Mouse (Mus musculus): Measurements from ENCODE around the gene Mtap. TPM values are rescaled to one million over a fixed set of nuclear protein-coding genes. Genes with fewer than 3 reads are reported as not detected.
A peak's percentile ranks its signal among the peaks of the same experiment; 100 is the strongest.

The Mtap gene
- 16.6 and 18.5 TPM in 2 replicates for polyA plus RNA-seq (2015; fragmentation: Nextera tagmentation; extraction: Ambion mirVana)

DNA sequence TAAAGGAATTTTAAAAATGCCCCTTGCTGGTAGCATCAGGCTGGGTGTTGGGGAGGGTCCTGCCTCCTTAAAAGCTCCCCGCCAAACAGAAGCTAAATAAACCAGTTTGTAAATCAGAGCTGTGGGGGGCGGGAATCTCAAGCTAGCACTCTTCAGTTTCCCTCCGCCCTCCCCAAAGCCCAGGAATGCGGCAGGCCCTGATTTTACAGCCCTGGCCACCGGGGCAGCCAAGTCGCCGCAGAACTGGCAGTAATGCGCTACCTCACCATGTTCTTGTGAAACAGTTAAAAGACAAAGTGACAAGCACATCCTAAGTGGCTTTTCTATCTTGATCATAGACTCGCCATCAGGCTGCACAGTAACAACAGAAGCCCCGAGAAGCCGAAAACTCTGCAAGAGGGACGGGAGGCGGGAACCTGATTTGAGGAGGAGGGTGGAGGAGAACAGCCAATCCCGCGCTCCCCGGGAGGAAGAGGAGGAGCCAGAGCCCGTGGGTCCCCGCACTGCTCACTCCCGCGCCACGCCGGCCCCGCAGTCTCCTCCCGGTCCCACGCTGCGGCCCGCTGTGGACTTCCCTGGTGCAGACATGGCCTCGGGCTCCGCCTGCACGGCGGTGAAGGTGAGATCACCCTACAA is at the start of gene Mtap:
TSS of gene Mtap (plus strand) at position 217 of the 636 bp plus-strand sequence.
- ATAC-seq, result peak; percentile 98
- under 1% methylated on average over 31 of the region's 31 CpGs for WGBS

DNA sequence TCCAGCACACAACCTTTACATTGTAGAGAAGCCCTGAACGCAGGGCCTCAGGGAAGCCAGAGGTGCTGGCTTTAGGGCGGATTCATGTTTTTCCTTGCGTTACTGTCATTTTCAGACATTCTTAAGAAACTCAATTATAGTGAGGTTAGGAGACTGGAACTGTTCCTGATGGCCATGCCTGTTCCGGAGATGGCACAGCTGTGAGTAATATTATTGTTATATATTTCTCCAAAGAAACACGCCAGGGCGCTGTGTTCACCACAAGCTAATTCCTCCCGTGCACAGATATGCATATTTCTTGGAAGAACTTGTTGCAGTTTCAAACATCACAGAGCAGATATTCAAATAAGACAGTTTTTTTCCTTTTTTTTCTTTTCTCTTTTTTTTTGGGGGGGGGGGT is 47.8 kb upstream of the Mtap start:
- Histone ChIP-seq H3K4me3 (ENCODE audit: low read depth, low read length) (no peak overlapping the region), H3K4me2 (ENCODE audit: low read length) (no peak overlapping the region), H3K9me3 (replicated peaks; ENCODE audit: control insufficient read depth, low read length, poor library complexity, severe bottlenecking) (no peaks in the 10 kb centered on the region), H3K4me1 (ENCODE audit: control insufficient read depth, insufficient read depth, low read length) (no peaks in the 10 kb centered on the region), H3K9ac (ENCODE audit: low read depth, low read length) (no peak overlapping the region), H3K36me3 (ENCODE audit: control insufficient read depth, insufficient read depth, low read length) (no peaks in the 10 kb centered on the region), H3K27ac (ENCODE audit: low read length) (no peak overlapping the region), H3K27me3 (ENCODE audit: control insufficient read depth, insufficient read depth, low read depth, low read length) (no peaks in the 10 kb centered on the region)
- WGBS, result 96% methylated on average over 7 of the region's 7 CpGs
- ATAC-seq, result no peak

More for the DNA sequence above, at the start of gene Mtap:
- peaks cover 13% of the 10 kb centered on the region for H3K4me1 ChIP-seq (ENCODE audit: control insufficient read depth, insufficient read depth, low read length)
- peak within 1 kb of the TSS; percentile 65 for H3K27ac ChIP-seq (ENCODE audit: low read length)
- H3K4me2 ChIP-seq (ENCODE audit: low read length), result peak within 1 kb of the TSS; percentile 96
- H3K27me3 ChIP-seq (ENCODE audit: control insufficient read depth, insufficient read depth, low read depth, low read length), result no peaks in the 10 kb centered on the region
- H3K9me3 ChIP-seq (replicated peaks; ENCODE audit: control insufficient read depth, low read length, poor library complexity, severe bottlenecking), result no peaks in the 10 kb centered on the region
- H3K9ac ChIP-seq (ENCODE audit: low read depth, low read length), result peak within 1 kb of the TSS; percentile 79
- H3K36me3 ChIP-seq (ENCODE audit: control insufficient read depth, insufficient read depth, low read length), result no peaks in the 10 kb centered on the region
- peak within 1 kb of the TSS; percentile 76 for H3K4me3 ChIP-seq (ENCODE audit: low read depth, low read length)

DNA sequence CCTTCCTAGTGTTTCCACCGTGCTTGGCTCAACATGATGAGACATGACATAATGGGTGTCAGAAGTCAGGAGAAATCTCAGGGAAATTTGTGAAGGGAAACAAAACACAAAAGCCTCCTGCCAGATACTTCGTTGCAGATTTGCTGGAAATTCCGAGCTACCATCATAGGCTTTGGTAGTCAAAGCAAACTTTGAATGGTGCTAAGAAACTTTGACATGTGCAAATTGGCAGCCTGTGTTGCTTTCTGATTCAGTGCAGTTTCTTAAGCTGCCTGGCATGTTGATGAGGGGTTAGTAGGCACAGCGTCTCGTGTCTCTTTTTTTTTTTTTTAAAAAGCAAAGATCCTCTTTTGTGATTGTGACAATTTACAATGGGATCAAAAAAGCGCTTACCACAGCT is 46.7 kb upstream of the Mtap start:
- no peaks in the 10 kb centered on the region for H3K4me1 ChIP-seq (ENCODE audit: control insufficient read depth, insufficient read depth, low read length)
- no peaks in the 10 kb centered on the region for H3K36me3 ChIP-seq (ENCODE audit: control insufficient read depth, insufficient read depth, low read length)
- ATAC-seq, result no peak
- no peak overlapping the region for H3K4me3 ChIP-seq (ENCODE audit: low read depth, low read length)
- no peaks in the 10 kb centered on the region for H3K27me3 ChIP-seq (ENCODE audit: control insufficient read depth, insufficient read depth, low read depth, low read length)
- 29% methylated on average over 6 of the region's 6 CpGs for WGBS
- H3K9ac ChIP-seq (ENCODE audit: low read depth, low read length), result no peak overlapping the region
- no peaks in the 10 kb centered on the region for H3K9me3 ChIP-seq (replicated peaks; ENCODE audit: control insufficient read depth, low read length, poor library complexity, severe bottlenecking)
- no peak overlapping the region for H3K27ac ChIP-seq (ENCODE audit: low read length)
- H3K4me2 ChIP-seq (ENCODE audit: low read length), result no peak overlapping the region

DNA sequence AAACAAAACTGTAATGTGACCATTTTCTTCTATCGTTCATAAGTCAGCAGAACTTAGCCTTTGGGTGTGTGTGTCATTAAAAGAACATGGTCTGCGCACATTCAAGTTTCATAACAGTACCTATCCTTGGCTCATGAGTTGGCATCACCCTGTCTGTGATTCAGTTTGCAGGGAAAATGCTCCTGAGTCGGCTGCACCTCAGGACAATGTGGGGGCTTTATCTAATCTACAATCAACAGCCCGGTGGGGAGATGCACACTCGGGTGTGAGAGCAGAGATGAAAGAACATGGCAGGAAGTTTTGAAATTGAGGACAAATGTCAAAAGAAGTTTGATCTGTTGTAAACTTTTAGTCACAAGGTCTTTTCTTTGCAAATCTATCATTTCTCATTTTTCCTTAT is 44.8 kb upstream of the Mtap start:
- Histone ChIP-seq H3K27ac (ENCODE audit: low read length) (no peak overlapping the region), H3K9me3 (replicated peaks; ENCODE audit: control insufficient read depth, low read length, poor library complexity, severe bottlenecking) (no peaks in the 10 kb centered on the region), H3K9ac (ENCODE audit: low read depth, low read length) (no peak overlapping the region), H3K4me1 (ENCODE audit: control insufficient read depth, insufficient read depth, low read length) (no peaks in the 10 kb centered on the region), H3K36me3 (ENCODE audit: control insufficient read depth, insufficient read depth, low read length) (no peaks in the 10 kb centered on the region), H3K4me3 (ENCODE audit: low read depth, low read length) (no peak overlapping the region), H3K27me3 (ENCODE audit: control insufficient read depth, insufficient read depth, low read depth, low read length) (no peaks in the 10 kb centered on the region), H3K4me2 (ENCODE audit: low read length) (no peak overlapping the region)
- ATAC-seq, result no peak
- WGBS, result 79% methylated on average over 5 of the region's 5 CpGs

DNA sequence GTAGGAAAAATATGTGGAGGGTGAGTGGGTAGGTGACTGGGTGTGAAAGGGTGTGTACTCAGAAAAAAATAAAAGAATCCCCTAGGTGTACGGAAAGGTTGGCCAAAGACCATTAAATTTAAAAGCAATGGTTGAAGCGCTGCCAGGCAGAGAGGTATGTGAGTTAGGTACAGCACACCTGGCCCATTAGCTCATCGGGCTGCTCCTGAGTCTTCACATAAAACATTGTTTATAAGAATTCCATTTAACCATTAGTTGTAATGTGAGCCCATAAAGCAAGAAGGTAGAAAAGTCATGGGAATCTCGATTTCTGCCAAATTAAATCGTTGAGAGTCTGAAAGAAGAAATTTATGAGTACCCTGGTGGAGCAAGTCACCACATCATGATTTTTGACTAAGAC is 42.1 kb upstream of the Mtap start:
- Histone ChIP-seq H3K36me3 (ENCODE audit: control insufficient read depth, insufficient read depth, low read length) (no peaks in the 10 kb centered on the region), H3K9me3 (replicated peaks; ENCODE audit: control insufficient read depth, low read length, poor library complexity, severe bottlenecking) (no peaks in the 10 kb centered on the region), H3K4me3 (ENCODE audit: low read depth, low read length) (no peak overlapping the region), H3K4me1 (ENCODE audit: control insufficient read depth, insufficient read depth, low read length) (no peaks in the 10 kb centered on the region), H3K9ac (ENCODE audit: low read depth, low read length) (no peak overlapping the region), H3K27ac (ENCODE audit: low read length) (no peak overlapping the region), H3K4me2 (ENCODE audit: low read length) (no peak overlapping the region), H3K27me3 (ENCODE audit: control insufficient read depth, insufficient read depth, low read depth, low read length) (no peaks in the 10 kb centered on the region)
- 94% methylated on average over 5 of the region's 5 CpGs for WGBS
- no peak for ATAC-seq

DNA sequence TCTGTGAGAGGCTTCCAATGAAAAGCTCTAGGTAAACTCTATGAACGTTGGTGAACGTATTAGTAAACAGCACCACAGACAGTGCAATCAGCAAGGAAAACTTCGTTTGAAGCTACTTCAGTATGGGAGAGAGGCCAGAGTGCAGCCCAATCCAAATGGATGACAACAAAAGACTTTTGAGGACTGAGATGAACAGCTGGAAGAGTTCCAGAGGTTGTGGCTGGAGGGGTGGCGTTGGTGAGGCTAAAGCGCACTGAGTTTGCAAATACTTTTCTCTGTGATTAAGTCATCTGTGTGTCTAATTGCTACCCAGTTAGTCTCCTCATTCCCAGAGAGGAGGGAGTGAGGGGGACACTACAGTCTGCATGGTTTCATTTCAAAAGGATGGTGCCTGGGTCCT is 38.7 kb upstream of the Mtap start:
- Histone ChIP-seq H3K4me1 (ENCODE audit: control insufficient read depth, insufficient read depth, low read length) (no peaks in the 10 kb centered on the region), H3K4me3 (ENCODE audit: low read depth, low read length) (no peak overlapping the region), H3K9ac (ENCODE audit: low read depth, low read length) (no peak overlapping the region), H3K27ac (ENCODE audit: low read length) (no peak overlapping the region), H3K36me3 (ENCODE audit: control insufficient read depth, insufficient read depth, low read length) (no peaks in the 10 kb centered on the region), H3K27me3 (ENCODE audit: control insufficient read depth, insufficient read depth, low read depth, low read length) (no peaks in the 10 kb centered on the region), H3K9me3 (replicated peaks; ENCODE audit: control insufficient read depth, low read length, poor library complexity, severe bottlenecking) (no peaks in the 10 kb centered on the region), H3K4me2 (ENCODE audit: low read length) (no peak overlapping the region)
- 57% methylated on average over 5 of the region's 5 CpGs for WGBS
- no peak for ATAC-seq

DNA sequence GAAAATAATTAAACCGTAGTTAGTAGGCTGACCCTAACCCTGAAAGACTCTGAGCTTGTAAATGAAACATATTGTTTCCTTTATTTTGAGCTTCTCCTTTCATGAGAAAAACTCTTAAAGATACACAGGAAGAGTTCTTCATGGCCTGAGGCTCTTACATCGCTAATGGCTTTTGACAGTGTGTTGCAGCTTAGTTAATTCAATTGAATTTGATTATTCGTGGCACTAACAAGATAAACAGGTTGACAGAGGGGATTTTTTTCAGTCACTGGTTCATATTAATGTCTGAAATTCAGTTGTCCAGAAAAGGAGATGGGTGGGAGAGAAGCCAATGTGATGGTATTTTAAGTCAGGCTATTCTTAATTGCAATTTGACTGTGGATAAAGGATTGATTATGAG is 35.6 kb upstream of the Mtap start:
- no peak overlapping the region for H3K9ac ChIP-seq (ENCODE audit: low read depth, low read length)
- H3K36me3 ChIP-seq (ENCODE audit: control insufficient read depth, insufficient read depth, low read length), result no peaks in the 10 kb centered on the region
- no peak overlapping the region for H3K4me2 ChIP-seq (ENCODE audit: low read length)
- H3K4me1 ChIP-seq (ENCODE audit: control insufficient read depth, insufficient read depth, low read length), result no peaks in the 10 kb centered on the region
- no peak overlapping the region for H3K4me3 ChIP-seq (ENCODE audit: low read depth, low read length)
- 21% methylated on average over 3 of the region's 3 CpGs for WGBS
- H3K27me3 ChIP-seq (ENCODE audit: control insufficient read depth, insufficient read depth, low read depth, low read length), result no peaks in the 10 kb centered on the region
- no peak for ATAC-seq
- H3K27ac ChIP-seq (ENCODE audit: low read length), result no peak overlapping the region
- no peaks in the 10 kb centered on the region for H3K9me3 ChIP-seq (replicated peaks; ENCODE audit: control insufficient read depth, low read length, poor library complexity, severe bottlenecking)

DNA sequence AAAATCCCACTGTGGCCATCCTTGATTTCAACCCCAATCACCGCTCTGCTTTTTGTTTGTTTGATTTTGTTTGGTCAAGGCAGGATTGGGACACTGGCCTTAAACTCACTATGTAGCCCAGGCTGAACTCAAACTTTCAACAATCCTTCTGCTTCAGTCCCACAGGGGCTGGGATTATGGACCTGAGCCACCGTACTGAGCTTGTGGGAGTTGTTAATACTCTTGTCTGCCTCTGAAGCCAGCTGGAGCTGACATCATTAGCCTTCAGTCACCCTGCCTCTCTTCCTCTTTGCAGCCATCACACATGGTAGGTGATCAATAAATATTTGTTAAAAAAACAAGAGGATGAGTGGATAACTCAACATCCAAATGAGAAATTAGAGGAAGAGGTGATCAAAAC is 34.6 kb upstream of the Mtap start:
- 54% methylated on average over 2 of the region's 2 CpGs for WGBS
- Histone ChIP-seq H3K27ac (ENCODE audit: low read length) (no peak overlapping the region), H3K9me3 (replicated peaks; ENCODE audit: control insufficient read depth, low read length, poor library complexity, severe bottlenecking) (no peaks in the 10 kb centered on the region), H3K4me2 (ENCODE audit: low read length) (no peak overlapping the region), H3K36me3 (ENCODE audit: control insufficient read depth, insufficient read depth, low read length) (no peaks in the 10 kb centered on the region), H3K4me1 (ENCODE audit: control insufficient read depth, insufficient read depth, low read length) (no peaks in the 10 kb centered on the region), H3K27me3 (ENCODE audit: control insufficient read depth, insufficient read depth, low read depth, low read length) (no peaks in the 10 kb centered on the region), H3K9ac (ENCODE audit: low read depth, low read length) (no peak overlapping the region), H3K4me3 (ENCODE audit: low read depth, low read length) (no peak overlapping the region)
- no peak for ATAC-seq

DNA sequence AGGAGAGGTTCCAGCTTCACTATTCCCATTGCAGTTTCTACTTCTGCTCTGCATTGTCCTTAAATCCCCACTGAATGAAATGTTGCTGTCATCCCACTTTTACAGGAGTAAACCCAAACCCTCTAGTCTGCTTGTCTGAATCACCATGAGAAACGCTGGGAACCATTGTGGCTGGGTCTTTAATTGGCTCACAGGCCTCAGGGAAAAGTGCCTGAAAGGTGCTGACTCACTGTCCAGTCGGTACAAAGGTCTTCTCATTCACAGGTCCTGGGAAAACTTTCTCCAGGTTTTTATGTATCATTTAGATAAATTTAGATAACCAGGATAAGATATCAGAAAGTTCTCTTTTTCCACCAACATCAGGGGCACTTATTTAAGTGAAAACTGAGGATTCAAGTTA is 31.4 kb upstream of the Mtap start:
- Histone ChIP-seq H3K27me3 (ENCODE audit: control insufficient read depth, insufficient read depth, low read depth, low read length) (no peaks in the 10 kb centered on the region), H3K4me1 (ENCODE audit: control insufficient read depth, insufficient read depth, low read length) (no peaks in the 10 kb centered on the region), H3K27ac (ENCODE audit: low read length) (no peak overlapping the region), H3K9me3 (replicated peaks; ENCODE audit: control insufficient read depth, low read length, poor library complexity, severe bottlenecking) (no peaks in the 10 kb centered on the region), H3K4me3 (ENCODE audit: low read depth, low read length) (no peak overlapping the region), H3K9ac (ENCODE audit: low read depth, low read length) (no peak overlapping the region), H3K36me3 (ENCODE audit: control insufficient read depth, insufficient read depth, low read length) (no peaks in the 10 kb centered on the region), H3K4me2 (ENCODE audit: low read length) (no peak overlapping the region)
- 54% methylated on average over 2 of the region's 2 CpGs for WGBS
- no peak for ATAC-seq

Measured in midbrain, embryonic 16.5 days (tissue).